Mouse (Mus musculus) midbrain, embryonic 10.5 days (tissue): ENCODE data around the gene Gm28036. TPM values are rescaled to one million over a fixed set of nuclear protein-coding genes. Genes with fewer than 3 reads are reported as not detected.

ENCODE experiments used
- DNase-seq: peaks from one replicate; pipeline ENCODE4 v3.0.0-alpha.2; 2017; ENCODE audit warnings: low spot score
- H3K27ac ChIP-seq: fragments of 300-500 bp; sonication (generic); replicated peaks from 2 replicates; pipeline ENCODE4 v1.5.1; 2016; ENCODE audit warnings: mild to moderate bottlenecking
- H3K27me3 ChIP-seq: fragments of 300-500 bp; sonication (generic); 2 replicates; pipeline ENCODE4 v1.6.1; 2016; ENCODE audit warnings: low read depth, mild to moderate bottlenecking; ENCODE audit not compliant: poor library complexity, severe bottlenecking
- H3K36me3 ChIP-seq: fragments of 300-500 bp; sonication (generic); 2 replicates; pipeline ENCODE4 v1.6.1; 2016; ENCODE audit warnings: mild to moderate bottlenecking, moderate library complexity
- H3K4me1 ChIP-seq: fragments of 300-500 bp; sonication (generic); 2 replicates; pipeline ENCODE4 v1.6.1; 2016
- H3K4me3 ChIP-seq: fragments of 300-500 bp; sonication (generic); 2 replicates; pipeline ENCODE4 v1.5.1; 2016; ENCODE audit warnings: mild to moderate bottlenecking, moderate library complexity
- H3K9me3 ChIP-seq: fragments of 300-500 bp; sonication (generic); replicated peaks from 2 replicates; pipeline ENCODE4 v1.6.1; 2016; ENCODE audit warnings: mild to moderate bottlenecking
- WGBS: fragments of 180-500 bp; shearing (Covaris S2); methylation state at CpG from one replicate; pipeline ENCODE4 v1.1.7; 2016; 5-methylcytosine and 5-hydroxymethylcytosine counted together
- polyA plus RNA-seq: library from polyadenylated mRNA; unstranded; fragments of >200 nt; fragmentation: Nextera tagmentation; extraction: Ambion mirVana; gene quantifications from 2 replicates; pipeline ENCODE4 v1.2.1, GENCODE M21; 2016

Gm28036 gene
- polyA plus RNA-seq, 1 experiment from 2014 or later: 19.1 TPM

- H3K36me3 ChIP-seq: peaks cover 61% of the 10 kb centered on the region
- no peak overlapping the region for H3K27ac ChIP-seq
- no peaks in the 10 kb centered on the region for H3K4me1 ChIP-seq
- 94% methylated on average over 16 of the region's 16 CpGs for WGBS
- H3K4me3 ChIP-seq: no peak overlapping the region
- DNase-seq: peak; percentile 6
- no peaks in the 10 kb centered on the region for H3K9me3 ChIP-seq
- H3K27me3 ChIP-seq: no peaks in the 10 kb centered on the region
Observed at GRCm38 (mm10) chr2:156078421-156079182, 48.3 kb downstream of the Gm28036 start.

GRCm38 (mm10) chr2:156077461-156077860, 49.4 kb downstream of the Gm28036 start:
- Histone ChIP-seq H3K4me1 (no peaks in the 10 kb centered on the region), H3K9me3 (no peaks in the 10 kb centered on the region), H3K4me3 (no peak overlapping the region), H3K27ac (no peak overlapping the region), H3K27me3 (no peaks in the 10 kb centered on the region), H3K36me3 (peaks cover 72% of the 10 kb centered on the region)
- 93% methylated on average over 7 of the region's 7 CpGs for WGBS
- no peak for DNase-seq

GRCm38 (mm10) chr2:156073725-156074124, 53.2 kb downstream of the Gm28036 start:
- whole genome bisulfite sequencing: 97% methylated on average over 15 of the region's 15 CpGs
- H3K36me3 ChIP-seq: peaks cover 100% of the 10 kb centered on the region

GRCm38 (mm10) chr2:156071236-156071635, 55.7 kb downstream of the Gm28036 start:
- 96% methylated on average over 10 of the region's 10 CpGs for WGBS
- H3K9me3 ChIP-seq: no peaks in the 10 kb centered on the region
- DNase-seq: no peak

More at GRCm38 (mm10) chr2:156073725-156074124, 53.2 kb downstream of the Gm28036 start:
- Histone ChIP-seq H3K9me3 (no peaks in the 10 kb centered on the region), H3K4me3 (no peak overlapping the region), H3K4me1 (no peaks in the 10 kb centered on the region), H3K27ac (no peak overlapping the region), H3K27me3 (no peaks in the 10 kb centered on the region)
- no peak for DNase-seq

GRCm38 (mm10) chr2:156067916-156068315, 59.0 kb downstream of the Gm28036 start:
- peaks cover 4% of the 10 kb centered on the region; the same call in 1 of the 2 replicates for H3K27me3 ChIP-seq
- no peaks in the 10 kb centered on the region for H3K9me3 ChIP-seq
- H3K4me3 ChIP-seq: no peak overlapping the region
- peaks cover 62% of the 10 kb centered on the region for H3K36me3 ChIP-seq
- WGBS: 93% methylated on average over 10 of the region's 10 CpGs
- H3K4me1 ChIP-seq: peaks cover 25% of the 10 kb centered on the region
- DNase-seq: no peak
- no peak overlapping the region for H3K27ac ChIP-seq

More at GRCm38 (mm10) chr2:156071236-156071635, 55.7 kb downstream of the Gm28036 start:
- peaks cover 95% of the 10 kb centered on the region for H3K36me3 ChIP-seq
- H3K4me3 ChIP-seq: no peak overlapping the region
- no peak overlapping the region for H3K27ac ChIP-seq
- H3K4me1 ChIP-seq: peaks cover 11% of the 10 kb centered on the region
- peaks cover 2% of the 10 kb centered on the region; the same call in 1 of the 2 replicates for H3K27me3 ChIP-seq

GRCm38 (mm10) chr2:156066126-156066525, 60.8 kb downstream of the Gm28036 start:
- Histone ChIP-seq H3K4me1 (peaks cover 25% of the 10 kb centered on the region), H3K4me3 (peak overlapping the region; percentile 73), H3K27me3 (peaks cover 4% of the 10 kb centered on the region; the same call in 1 of the 2 replicates), H3K9me3 (no peaks in the 10 kb centered on the region), H3K27ac (peak overlapping the region; percentile 95), H3K36me3 (peaks cover 44% of the 10 kb centered on the region)
- DNase-seq: no peak
- WGBS: 39% methylated on average over 10 of the region's 10 CpGs

GRCm38 (mm10) chr2:156065099-156066041, 61.5 kb downstream of the Gm28036 start, which contains the start of gene Spag4:
TSS of gene Spag4 (plus strand) at chr2:156065175.
- H3K27me3 ChIP-seq: peaks cover 4% of the 10 kb centered on the region; the same call in 1 of the 2 replicates
- DNase-seq: peak; percentile 87
- no peaks in the 10 kb centered on the region for H3K9me3 ChIP-seq
- H3K4me1 ChIP-seq: peaks cover 25% of the 10 kb centered on the region
- WGBS: under 1% methylated on average over 81 of the region's 81 CpGs
- peak within 1 kb of the TSS; percentile 73 for H3K4me3 ChIP-seq
- H3K36me3 ChIP-seq: peaks cover 36% of the 10 kb centered on the region
- peak within 1 kb of the TSS; percentile 95 for H3K27ac ChIP-seq

GRCm38 (mm10) chr2:156052816-156053215, 74.1 kb downstream of the Gm28036 start, which contains the start of gene Fer1l4:
TSS of gene Fer1l4 (minus strand) at chr2:156052947.
- Histone ChIP-seq H3K4me1 (no peaks in the 10 kb centered on the region), H3K27ac (no peak within 1 kb of the TSS), H3K36me3 (no peaks in the 10 kb centered on the region), H3K4me3 (no peak within 1 kb of the TSS), H3K9me3 (no peaks in the 10 kb centered on the region), H3K27me3 (peaks cover 16% of the 10 kb centered on the region)
- WGBS: 88% methylated on average over 9 of the region's 9 CpGs
- no peak for DNase-seq

- DNase-seq: no peak
- H3K9me3 ChIP-seq: no peaks in the 10 kb centered on the region
- no peaks in the 10 kb centered on the region for H3K36me3 ChIP-seq
- H3K4me1 ChIP-seq: no peaks in the 10 kb centered on the region
- no peak overlapping the region for H3K4me3 ChIP-seq
- WGBS: 6% methylated on average over 19 of the region's 19 CpGs
- H3K27me3 ChIP-seq: peaks cover 27% of the 10 kb centered on the region
- H3K27ac ChIP-seq: no peak overlapping the region
Observed at GRCm38 (mm10) chr2:156047929-156048328, 79.0 kb downstream of the Gm28036 start.

- Histone ChIP-seq H3K4me1 (no peaks in the 10 kb centered on the region), H3K27ac (no peak overlapping the region), H3K9me3 (no peaks in the 10 kb centered on the region), H3K4me3 (no peak overlapping the region), H3K36me3 (no peaks in the 10 kb centered on the region), H3K27me3 (peaks cover 11% of the 10 kb centered on the region)
- no peak for DNase-seq
- 86% methylated on average over 8 of the region's 8 CpGs for WGBS
Observed at GRCm38 (mm10) chr2:156042903-156043302, 84.0 kb downstream of the Gm28036 start.

GRCm38 (mm10) chr2:156039390-156039789, 87.5 kb downstream of the Gm28036 start:
- no peak for DNase-seq
- Histone ChIP-seq H3K27me3 (no peaks in the 10 kb centered on the region), H3K36me3 (no peaks in the 10 kb centered on the region), H3K9me3 (no peaks in the 10 kb centered on the region), H3K4me3 (no peak overlapping the region), H3K27ac (no peak overlapping the region), H3K4me1 (no peaks in the 10 kb centered on the region)
- WGBS: 91% methylated on average over 3 of the region's 3 CpGs

GRCm38 (mm10) chr2:156025482-156025881, 101.4 kb downstream of the Gm28036 start:
- DNase-seq: no peak

More at GRCm38 (mm10) chr2:156025482-156025881, 101.4 kb downstream of the Gm28036 start:
- H3K4me1 ChIP-seq: no peaks in the 10 kb centered on the region
- no peaks in the 10 kb centered on the region for H3K9me3 ChIP-seq
- H3K27me3 ChIP-seq: no peaks in the 10 kb centered on the region
- 0 out of 2 replicates have a peak, but pooled peaks cover 3% of the 10 kb centered on the region for H3K36me3 ChIP-seq
- H3K4me3 ChIP-seq: no peak overlapping the region
- no peak overlapping the region for H3K27ac ChIP-seq
